Mouse (Mus musculus) C2C12 (cell line): ENCODE measurements around the gene Stx11. TPM values are rescaled to one million over a fixed set of nuclear protein-coding genes. Genes with fewer than 3 reads are reported as not detected.

Source experiments
- H3K27me3 ChIP-seq: one replicate; pipeline ENCODE4 v1.6.1; 2011; ENCODE audit not compliant: control insufficient read depth, insufficient read depth, insufficient read length
- H3K36me3 ChIP-seq: one replicate; pipeline ENCODE4 v1.6.1; 2011; ENCODE audit not compliant: control insufficient read depth, insufficient read depth
- H3K4me3 ChIP-seq: one replicate; pipeline ENCODE4 v1.5.1; 2011; ENCODE audit warnings: mild to moderate bottlenecking, control low read depth; ENCODE audit not compliant: poor library complexity, insufficient read depth, severe bottlenecking
- H3K79me2 ChIP-seq: one replicate; pipeline ENCODE4 v1.6.1; 2011; ENCODE audit not compliant: control insufficient read depth, insufficient read depth
- H3K79me3 ChIP-seq: one replicate; pipeline ENCODE4 v1.6.1; 2011; ENCODE audit warnings: low read depth, control low read depth
- H3ac ChIP-seq: one replicate; pipeline ENCODE3; 2011; ENCODE audit warnings: low read depth; ENCODE audit not compliant: control insufficient read depth, insufficient read length
- CEBPB ChIP-seq: IDR thresholded peaks from one replicate; pipeline ENCODE4 v1.6.1; 2011; ENCODE audit warnings: low read depth, mild to moderate bottlenecking, control low read depth, moderate library complexity
- CTCF ChIP-seq: IDR thresholded peaks from one replicate; pipeline ENCODE4 v1.5.1; 2011; ENCODE audit not compliant: control insufficient read depth, insufficient read depth, insufficient read length
- FOSL1 ChIP-seq: IDR thresholded peaks from one replicate; pipeline ENCODE4 v1.8.0; 2011; ENCODE audit warnings: mild to moderate bottlenecking, low read length; ENCODE audit not compliant: poor library complexity, insufficient read depth, severe bottlenecking
- MAX ChIP-seq: IDR thresholded peaks from one replicate; pipeline ENCODE4 v1.6.1; 2011; ENCODE audit warnings: mild to moderate bottlenecking, control low read depth
- MYOD1 ChIP-seq: IDR thresholded peaks from one replicate; pipeline ENCODE4 v1.6.1; 2011; ENCODE audit warnings: low read depth; ENCODE audit not compliant: control insufficient read depth, insufficient read length
- MYOG ChIP-seq: IDR thresholded peaks from one replicate; pipeline ENCODE4 v1.6.1; 2011; ENCODE audit not compliant: control insufficient read depth, insufficient read length; ENCODE audit errors: extremely low read depth
- USF1 ChIP-seq: IDR thresholded peaks from one replicate; pipeline ENCODE4 v1.6.1; 2011; ENCODE audit warnings: low read depth, mild to moderate bottlenecking, control low read depth, moderate library complexity
- polyA plus RNA-seq: library from polyadenylated mRNA; unstranded; fragments of >200 nt; fragmentation: generic; extraction: Trizol; gene quantifications from one replicate; pipeline ENCODE4 v1.2.1, GENCODE M21; 2012; ENCODE audit warnings: missing spikeins

Stx11 gene
- polyA plus RNA-seq, 1 experiment: 2.5 TPM

GRCm38 (mm10) chr10:12931492-12932400 lies 32.4 kb downstream of the Stx11 start:
- no peaks in the 10 kb centered on the region for H3K27me3 ChIP-seq
- no peak overlapping the region for H3ac ChIP-seq
- H3K4me3 ChIP-seq: no peak overlapping the region
- TF ChIP-seq MAX: no peak
- TF ChIP-seq FOSL1: no peak
- no peak for TF ChIP-seq USF1
- TF ChIP-seq CTCF: no peak
- no peak for TF ChIP-seq CEBPB
- no peak for TF ChIP-seq MYOD1
- no peak for TF ChIP-seq MYOG
- H3K36me3 ChIP-seq: no peaks in the 10 kb centered on the region
- no peaks in the 10 kb centered on the region for H3K79me2 ChIP-seq
- no peaks in the 10 kb centered on the region for H3K79me3 ChIP-seq

GRCm38 (mm10) chr10:12930351-12930905 lies 33.7 kb downstream of the Stx11 start:
- no peak overlapping the region for H3ac ChIP-seq
- H3K36me3 ChIP-seq: no peaks in the 10 kb centered on the region
- no peaks in the 10 kb centered on the region for H3K27me3 ChIP-seq
- no peak overlapping the region for H3K4me3 ChIP-seq
- TF ChIP-seq MAX: no peak
- no peak for TF ChIP-seq FOSL1
- no peak for TF ChIP-seq CEBPB
- no peak for TF ChIP-seq MYOG
- TF ChIP-seq MYOD1: no peak
- TF ChIP-seq USF1: no peak
- no peak for TF ChIP-seq CTCF
- no peaks in the 10 kb centered on the region for H3K79me2 ChIP-seq
- H3K79me3 ChIP-seq: no peaks in the 10 kb centered on the region

GRCm38 (mm10) chr10:12929857-12930174 lies 34.3 kb downstream of the Stx11 start:
- no peak overlapping the region for H3K4me3 ChIP-seq
- no peak overlapping the region for H3ac ChIP-seq
- no peaks in the 10 kb centered on the region for H3K79me2 ChIP-seq
- H3K79me3 ChIP-seq: no peaks in the 10 kb centered on the region
- no peaks in the 10 kb centered on the region for H3K36me3 ChIP-seq
- H3K27me3 ChIP-seq: no peaks in the 10 kb centered on the region
- TF ChIP-seq CEBPB (no peak), USF1 (no peak), FOSL1 (no peak)

GRCm38 (mm10) chr10:12929149-12929856 lies 34.8 kb downstream of the Stx11 start:
- Histone ChIP-seq H3K79me3 (no peaks in the 10 kb centered on the region), H3K27me3 (no peaks in the 10 kb centered on the region), H3K36me3 (no peaks in the 10 kb centered on the region), H3K4me3 (no peak overlapping the region), H3ac (no peak overlapping the region), H3K79me2 (no peaks in the 10 kb centered on the region)
- no peak for TF ChIP-seq CEBPB
- TF ChIP-seq MAX: no peak
- no peak for TF ChIP-seq MYOG
- TF ChIP-seq FOSL1: no peak
- TF ChIP-seq MYOD1: no peak
- TF ChIP-seq USF1: no peak
- no peak for TF ChIP-seq CTCF

- Histone ChIP-seq H3K79me2 (no peaks in the 10 kb centered on the region), H3ac (no peak overlapping the region), H3K79me3 (no peaks in the 10 kb centered on the region), H3K4me3 (no peak overlapping the region), H3K27me3 (no peaks in the 10 kb centered on the region), H3K36me3 (no peaks in the 10 kb centered on the region)
- TF ChIP-seq MYOG: no peak
- TF ChIP-seq USF1: no peak
- TF ChIP-seq FOSL1: no peak
- no peak for TF ChIP-seq CEBPB
- TF ChIP-seq MYOD1: no peak
- TF ChIP-seq MAX: no peak
- no peak for TF ChIP-seq CTCF
These were observed 35.9 kb downstream of the Stx11 start for GRCm38 (mm10) chr10:12928193-12928592.
